In genomic region chr11:107414996-107415747, GRCm38 (mm10) we compare ENCODE assay signal across 10 mouse cellular contexts. TPM values are rescaled to one million over a fixed set of nuclear protein-coding genes. Genes with fewer than 3 reads are reported as not detected.
DNase-seq lines count a peak whose midpoint lies in the region; ATAC-seq and TF ChIP-seq lines count a peak whose summit lies in the region.
"Had no signal": no experiment of that assay in that cellular context is flagged by ENCODE, and none has a peak within 500 bp of the region (broad histone marks: within the 10 kb centered on the region; RNA-seq: fewer than 3 reads in every experiment).

No protein-coding gene starts in this region.

- H3K4me1 ChIP-seq in heart, postnatal 0 days (ENCODE audit: control insufficient read depth, insufficient read depth) = peaks cover 22% of the 10 kb centered on the region
- peaks cover 38% of the 10 kb centered on the region for H3K4me1 ChIP-seq in brown adipose tissue, adult 24 weeks (ENCODE audit: control insufficient read depth, insufficient read depth, insufficient read length, low read length)
- H3K4me1 ChIP-seq in hindbrain, embryonic 13.5 days (replicated peaks) = peaks cover 51% of the 10 kb centered on the region
- peaks cover 75% of the 10 kb centered on the region for H3K4me1 ChIP-seq in midbrain, embryonic 10.5 days

- H3K4me3 ChIP-seq in heart, postnatal 0 days (ENCODE audit: low read depth, low read length) = no peak overlapping the region
- H3K4me3 ChIP-seq in brown adipose tissue, adult 24 weeks (ENCODE audit: insufficient read depth, low read depth, low read length) = no peak overlapping the region
- H3K4me3 ChIP-seq in hindbrain, embryonic 13.5 days = no peak overlapping the region
- no peak overlapping the region for H3K4me3 ChIP-seq in midbrain, embryonic 10.5 days
- H3K4me3 ChIP-seq: myocyte had no signal

- no peak overlapping the region for H3K4me2 ChIP-seq in heart, postnatal 0 days (ENCODE audit: low read depth, low read length)
- no peak overlapping the region for H3K4me2 ChIP-seq in hindbrain, embryonic 13.5 days

- TF ChIP-seq CTCF in heart, postnatal 0 days (IDR thresholded peaks at IDR 0.05; ENCODE audit: low read depth) = no peak

- no peaks in the 10 kb centered on the region for H3K9me3 ChIP-seq in heart, postnatal 0 days (replicated peaks; ENCODE audit: control insufficient read depth, low read length)
- no peaks in the 10 kb centered on the region for H3K9me3 ChIP-seq in hindbrain, embryonic 13.5 days
- no peaks in the 10 kb centered on the region for H3K9me3 ChIP-seq in midbrain, embryonic 10.5 days (replicated peaks)

- no peak for ATAC-seq in heart, postnatal 0 days (ENCODE audit: insufficient read depth, low read depth)
- ATAC-seq in hindbrain, embryonic 13.5 days (ENCODE audit: low FRiP score) = no peak
- no peak for ATAC-seq in megakaryocyte progenitor cell, adult 5-6 weeks (replicated peaks; ENCODE audit: poor library complexity)

- no peak for TF ChIP-seq EP300 in heart, postnatal 0 days (IDR thresholded peaks at IDR 0.05; ENCODE audit: low read depth)

- 62% methylated on average over 11 of the region's 11 CpGs for WGBS in heart, postnatal 0 days
- 71% methylated on average over 11 of the region's 11 CpGs for WGBS in hindbrain, embryonic 13.5 days
- 73% methylated on average over 11 of the region's 11 CpGs for WGBS in midbrain, embryonic 10.5 days

- no peak overlapping the region for H3K9ac ChIP-seq in heart, postnatal 0 days (replicated peaks; ENCODE audit: low read depth, low read length)
- no peak overlapping the region for H3K9ac ChIP-seq in hindbrain, embryonic 13.5 days

- H3K36me3 ChIP-seq in heart, postnatal 0 days (replicated peaks; ENCODE audit: control insufficient read depth, insufficient read depth, low read length) = no peaks in the 10 kb centered on the region
- H3K36me3 ChIP-seq in hindbrain, embryonic 13.5 days = no peaks in the 10 kb centered on the region
- no peaks in the 10 kb centered on the region for H3K36me3 ChIP-seq in midbrain, embryonic 10.5 days

- no peaks in the 10 kb centered on the region for H3K27me3 ChIP-seq in heart, postnatal 0 days (ENCODE audit: control insufficient read depth, insufficient read depth, low read length)
- no peaks in the 10 kb centered on the region for H3K27me3 ChIP-seq in hindbrain, embryonic 13.5 days
- H3K27me3 ChIP-seq in midbrain, embryonic 10.5 days (ENCODE audit: low read depth, poor library complexity, severe bottlenecking) = no peaks in the 10 kb centered on the region

- DNase-seq in heart, postnatal 0 days (ENCODE audit: low spot score) = no peak
- DNase-seq in heart, postnatal 36 days = no peak
- no peak for DNase-seq in midbrain, embryonic 10.5 days (ENCODE audit: low spot score)
- DNase-seq in c-Kit-positive CD71-positive TER-119-positive erythroid progenitor cells, embryonic 14.5 days (ENCODE audit: low spot score) = no peak
- no peak for DNase-seq in T-cell, adult 2 months (ENCODE audit: low spot score)
- DNase-seq: cerebellum, adult 11 months had no signal

- peak overlapping the region; percentile 5; the same call in 1 of the 2 replicates for H3K27ac ChIP-seq in heart, postnatal 0 days (ENCODE audit: low read depth)
- H3K27ac ChIP-seq in brown adipose tissue, adult 24 weeks (replicated peaks; ENCODE audit: low read depth, low read length) = 0 out of 2 replicates have a peak overlapping the region, but pooled peaks have one; percentile 15
- peak overlapping the region; percentile 67 for H3K27ac ChIP-seq in hindbrain, embryonic 13.5 days
- peak overlapping the region; percentile 88 for H3K27ac ChIP-seq in midbrain, embryonic 10.5 days (replicated peaks)

- intact Hi-C loops in heart, postnatal 36 days (cut with DNase I) = loop anchor here (5.0 kb wide), 1 partner anchor 37 kb away; no protein-coding TSS in a partner anchor

RNA-seq across cellular contexts. Expression of gene Pitpnc1, which starts 55.3 kb away (rescaled TPM):
- total RNA-seq in heart, postnatal 0 days (2014; rRNA removed; ENCODE audit: low replicate concordance) = 27.9 and 28.7 TPM in 2 replicates
- 29.2 and 31.6 TPM in 2 replicates for polyA plus RNA-seq in heart, postnatal 0 days (2015; fragmentation: Nextera tagmentation; extraction: Ambion mirVana)
- total RNA-seq in heart, postnatal 36 days (2021) = 10 to 100 TPM; 60.7 to 68.4 TPM
- 13.8 and 23.1 TPM in 2 replicates for polyA plus RNA-seq in brown adipose tissue, adult 24 weeks (2012; ENCODE audit: insufficient read depth, insufficient read length, missing spikeins)
- polyA plus RNA-seq in hindbrain, embryonic 13.5 days (2015; fragmentation: Nextera tagmentation; extraction: Ambion mirVana) = 33.9 and 35.2 TPM in 2 replicates
- 20.4 and 26.1 TPM in 2 replicates for polyA plus RNA-seq in midbrain, embryonic 10.5 days (2016; fragmentation: Nextera tagmentation; extraction: Ambion mirVana)
- total RNA-seq in megakaryocyte progenitor cell, adult 5-6 weeks (2015) = 26.3 and 33.4 TPM in 2 replicates
- 10.0 and 20.8 TPM in 2 replicates for total RNA-seq in megakaryocyte progenitor cell, adult 5-6 weeks (2017)

Comparison
In these comparisons a context has a peak if more than half of its experiments do, and no peak if none do; other contexts are left out.
1. H3K27ac ChIP-seq: peak in every context shown above with its lines; median percentile 88 in midbrain, embryonic 10.5 days; 67 in hindbrain, embryonic 13.5 days; 15 in brown adipose tissue, adult 24 weeks; 5 in heart, postnatal 0 days.